Mouse (Mus musculus): ENCODE data around the gene Gm12887.

Gm12887 gene

GRCm38 (mm10) chr4:121622003-121622402 lies at the start of gene Gm12887:
Gene Gm12887 (minus strand): TSS chr4:121622103.
- DNase-seq (ENCODE audit: low spot score) = no peak

GRCm38 (mm10) chr4:121657040-121657439 lies 35.1 kb upstream of the Gm12887 start:
- DNase-seq (ENCODE audit: low spot score) = no peak

All from c-Kit-positive CD71-positive TER-119-positive erythroid progenitor cells, embryonic 14.5 days (primary cell).